Comparison of ENCODE assay signal across 19 mouse cellular contexts in genomic region chr16:6853796-6854195, GRCm38 (mm10).
"Had no signal": no experiment of that assay in that cellular context is flagged by ENCODE, and none has a peak within 500 bp of the region (broad histone marks: within the 10 kb centered on the region; RNA-seq: fewer than 3 reads in every experiment).

No protein-coding gene starts in this region.

- H3K4me1 ChIP-seq: lung, embryonic 15.5 days had no signal

- H3K27me3 ChIP-seq: lung, embryonic 15.5 days; midbrain, embryonic 12.5 days; neural tube, embryonic 13.5 days; neural tube, embryonic 15.5 days had no signal

- H3K27ac ChIP-seq: lung, embryonic 15.5 days; macrophage; midbrain, embryonic 10.5 days; midbrain, embryonic 12.5 days; neural tube, embryonic 13.5 days; neural tube, embryonic 15.5 days had no signal

- H3K36me3 ChIP-seq: lung, embryonic 15.5 days; midbrain, embryonic 10.5 days; midbrain, embryonic 12.5 days; neural tube, embryonic 13.5 days; neural tube, embryonic 15.5 days had no signal

- DNase-seq: lung, adult 2 months; lung, postnatal 14 days; lung, postnatal 36 days; midbrain, embryonic 14.5 days; retina, postnatal 1 day; right cerebral cortex, adult 18-20 months; right cerebral cortex, postnatal 25 days; right cerebral cortex, postnatal 4 days; spleen, adult 18-20 months; thymus, adult 18-20 months; thymus, postnatal 14 days; thymus, postnatal 36 days had no signal

- H3K9ac ChIP-seq: lung, embryonic 15.5 days; midbrain, embryonic 12.5 days; neural tube, embryonic 13.5 days; neural tube, embryonic 15.5 days had no signal

- H3K4me3 ChIP-seq: lung, embryonic 15.5 days; midbrain, embryonic 10.5 days; midbrain, embryonic 12.5 days; myocyte; neural tube, embryonic 13.5 days; neural tube, embryonic 15.5 days had no signal

- H3K9me3 ChIP-seq: lung, embryonic 15.5 days; midbrain, embryonic 10.5 days; midbrain, embryonic 12.5 days; neural tube, embryonic 13.5 days; neural tube, embryonic 15.5 days had no signal
